Mouse (Mus musculus): ENCODE data around the gene Galntl6. TPM values are rescaled to one million over a fixed set of nuclear protein-coding genes. Genes with fewer than 3 reads are reported as not detected.

The Galntl6 gene
- total and polyA plus RNA-seq, 3 experiments, result not detected

DNA sequence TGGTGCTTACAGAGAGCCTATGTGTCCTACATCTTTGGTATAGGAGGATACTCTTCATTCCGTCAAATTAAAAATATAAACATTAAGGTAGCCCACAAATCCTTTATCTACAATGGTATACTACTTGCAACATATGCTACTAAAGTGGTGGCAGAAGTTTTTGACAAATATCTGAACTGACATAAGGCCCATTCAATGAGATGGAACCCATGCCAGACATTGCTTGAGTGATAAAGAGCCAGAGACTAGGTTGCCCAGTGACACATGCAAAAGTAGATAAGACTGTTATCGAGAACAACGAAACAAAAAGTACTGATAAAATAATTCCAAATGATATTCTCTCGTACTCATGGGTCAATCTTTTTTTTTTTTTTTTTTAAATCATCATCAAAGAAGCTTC, 31.3 kb upstream of the Galntl6 start:
- Histone ChIP-seq H3K27ac (ENCODE audit: insufficient read depth, low read depth) (no peak overlapping the region), H3K9ac (ENCODE audit: insufficient read depth, low read depth) (no peak overlapping the region), H3K79me2 (replicated peaks; ENCODE audit: control insufficient read depth, extremely low read depth, insufficient read depth, poor library complexity, severe bottlenecking) (no peaks in the 10 kb centered on the region), H3K9me3 (replicated peaks; ENCODE audit: low read length) (peaks cover 30% of the 10 kb centered on the region), H3K4me1 (ENCODE audit: control insufficient read depth in 1 of 2, insufficient read depth in 2 of 2) (no peaks in the 10 kb centered on the region), H3K4me3 (replicated peaks in 1 of 3; ENCODE audit: low read depth in 2 of 3, low read length in 2 of 3, poor library complexity in 1 of 3) (no peak overlapping the region), H3K36me3 (replicated peaks in 1 of 2; ENCODE audit: control insufficient read depth in 1 of 2, insufficient read depth in 1 of 2, low read length in 1 of 2) (no peaks in the 10 kb centered on the region), H3K4me2 (ENCODE audit: insufficient read depth, low read depth, poor library complexity, severe bottlenecking) (no peak overlapping the region), H3K27me3 (replicated peaks) (no peaks in the 10 kb centered on the region)
- in situ Hi-C loops (cut with MboI; ENCODE audit: low pct_ligation_motif_present, low pct_unique_long_range_greater_than_20kb, low sequenced_read_pairs), result no loop called here
- dilution Hi-C loops (cut with MboI; ENCODE audit: extremely low pct_ligation_motif_present, extremely low pct_unique_long_range_greater_than_20kb, low sequenced_read_pairs), result no loop called here
- no peak for TF ChIP-seq POLR2A (IDR thresholded peaks at IDR 0.05; ENCODE audit: low read depth, low read length)
- no peak for DNase-seq (ENCODE audit: extremely low read depth)

- Histone ChIP-seq H3K4me1 (ENCODE audit: control insufficient read depth in 1 of 2, insufficient read depth in 2 of 2) (no peaks in the 10 kb centered on the region), H3K4me3 (replicated peaks in 1 of 3; ENCODE audit: low read depth in 2 of 3, low read length in 2 of 3, poor library complexity in 1 of 3) (no peak overlapping the region), H3K27me3 (replicated peaks) (no peaks in the 10 kb centered on the region), H3K79me2 (replicated peaks; ENCODE audit: control insufficient read depth, extremely low read depth, insufficient read depth, poor library complexity, severe bottlenecking) (no peaks in the 10 kb centered on the region), H3K9me3 (replicated peaks; ENCODE audit: low read length) (peaks cover 7% of the 10 kb centered on the region), H3K4me2 (ENCODE audit: insufficient read depth, low read depth, poor library complexity, severe bottlenecking) (no peak overlapping the region), H3K27ac (ENCODE audit: insufficient read depth, low read depth) (no peak overlapping the region), H3K9ac (ENCODE audit: insufficient read depth, low read depth) (no peak overlapping the region), H3K36me3 (replicated peaks in 1 of 2; ENCODE audit: control insufficient read depth in 1 of 2, insufficient read depth in 1 of 2, low read length in 1 of 2) (no peaks in the 10 kb centered on the region)
- TF ChIP-seq CTCF (conservative IDR thresholded peaks at IDR 0.05 in 1 of 2, IDR thresholded peaks at IDR 0.05 in 1 of 2; ENCODE audit: low read depth in 2 of 2, low read length in 2 of 2) (no peak), ELF1 (IDR thresholded peaks at IDR 0.05; ENCODE audit: low read depth, low read length) (no peak), BHLHE40 (IDR thresholded peaks at IDR 0.05; ENCODE audit: low read depth, low read length) (no peak), MAZ (IDR thresholded peaks at IDR 0.05; ENCODE audit: low read depth, low read length) (no peak), NELFE (IDR thresholded peaks at IDR 0.05; ENCODE audit: low read depth, low read length) (no peak), RAD21 (IDR thresholded peaks at IDR 0.05; ENCODE audit: low read depth, low read length) (no peak), MYC (IDR thresholded peaks at IDR 0.05; ENCODE audit: low read depth, low read length) (no peak), JUN (IDR thresholded peaks at IDR 0.05; ENCODE audit: insufficient read depth, low read depth, low read length) (no peak), MXI1 (IDR thresholded peaks at IDR 0.05; ENCODE audit: low read depth, low read length) (no peak), TBP (conservative IDR thresholded peaks at IDR 0.05; ENCODE audit: low read depth, low read length) (no peak), MEF2A (IDR thresholded peaks at IDR 0.05; ENCODE audit: borderline replicate concordance, low read depth, low read length) (no peak), USF2 (conservative IDR thresholded peaks at IDR 0.05; ENCODE audit: low read depth, low read length) (no peak)
- DNase-seq (ENCODE audit: extremely low read depth), result no peak
- dilution Hi-C loops (cut with MboI; ENCODE audit: extremely low pct_ligation_motif_present, extremely low pct_unique_long_range_greater_than_20kb, low sequenced_read_pairs), result no loop called here
- in situ Hi-C loops (cut with MboI; ENCODE audit: low pct_ligation_motif_present, low pct_unique_long_range_greater_than_20kb, low sequenced_read_pairs), result no loop called here
Measured at GRCm38 (mm10) chr8:58931066-58931465, 18.6 kb upstream of the Galntl6 start.

DNA sequence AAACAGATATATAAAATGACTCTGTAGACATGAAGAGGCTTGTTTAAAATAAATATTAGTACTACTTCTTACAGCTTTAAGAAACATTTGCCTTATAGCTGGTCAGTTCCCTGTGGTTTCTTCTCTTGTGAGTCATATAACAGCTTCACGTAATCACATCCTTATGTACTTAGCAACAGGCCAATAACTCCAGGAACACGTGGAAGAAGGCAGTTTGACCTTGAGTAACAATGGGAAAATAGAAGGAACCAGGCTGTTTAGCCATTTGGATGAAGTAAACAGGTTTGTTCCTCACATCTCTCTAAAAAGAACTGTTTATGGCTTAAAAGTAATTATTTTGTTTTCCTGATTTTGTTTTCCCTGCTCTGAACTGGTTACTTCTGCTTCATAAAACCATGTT, 2.7 kb upstream of the Galntl6 start:
- Histone ChIP-seq H3K9me3 (replicated peaks; ENCODE audit: low read length) (peaks cover 41% of the 10 kb centered on the region), H3K27me3 (replicated peaks) (no peaks in the 10 kb centered on the region), H3K4me2 (ENCODE audit: insufficient read depth, low read depth, poor library complexity, severe bottlenecking) (no peak overlapping the region), H3K79me2 (replicated peaks; ENCODE audit: control insufficient read depth, extremely low read depth, insufficient read depth, poor library complexity, severe bottlenecking) (no peaks in the 10 kb centered on the region), H3K27ac (ENCODE audit: insufficient read depth, low read depth) (no peak overlapping the region), H3K4me3 (replicated peaks in 1 of 3; ENCODE audit: low read depth in 2 of 3, low read length in 2 of 3, poor library complexity in 1 of 3) (no peak overlapping the region), H3K36me3 (replicated peaks in 1 of 2; ENCODE audit: control insufficient read depth in 1 of 2, insufficient read depth in 1 of 2, low read length in 1 of 2) (no peaks in the 10 kb centered on the region), H3K9ac (ENCODE audit: insufficient read depth, low read depth) (no peak overlapping the region), H3K4me1 (ENCODE audit: control insufficient read depth in 1 of 2, insufficient read depth in 2 of 2) (no peaks in the 10 kb centered on the region)
- DNase-seq (ENCODE audit: extremely low read depth), result no peak
- in situ Hi-C loops (cut with MboI; ENCODE audit: low pct_ligation_motif_present, low pct_unique_long_range_greater_than_20kb, low sequenced_read_pairs) (no loop called here), dilution Hi-C loops (cut with MboI; ENCODE audit: extremely low pct_ligation_motif_present, extremely low pct_unique_long_range_greater_than_20kb, low sequenced_read_pairs) (no loop called here)
- no peak for TF ChIP-seq E2F4 (IDR thresholded peaks at IDR 0.05; ENCODE audit: insufficient replicate concordance, low read depth, low read length)
- TF ChIP-seq JUND (conservative IDR thresholded peaks at IDR 0.05; ENCODE audit: low read depth, low read length), result no peak
- TF ChIP-seq MAFK (IDR thresholded peaks at IDR 0.05; ENCODE audit: insufficient replicate concordance, low read length), result no peak
- no peak for TF ChIP-seq ZKSCAN1 (IDR thresholded peaks at IDR 0.05; ENCODE audit: borderline replicate concordance, low read depth, low read length)
- no peak for TF ChIP-seq MYC (IDR thresholded peaks at IDR 0.05; ENCODE audit: low read depth, low read length)
- TF ChIP-seq NRF1 (IDR thresholded peaks at IDR 0.05; ENCODE audit: low read depth, low read length), result no peak
- no peak for TF ChIP-seq TBP (conservative IDR thresholded peaks at IDR 0.05; ENCODE audit: low read depth, low read length)
- no peak for TF ChIP-seq MXI1 (IDR thresholded peaks at IDR 0.05; ENCODE audit: low read depth, low read length)
- no peak for TF ChIP-seq RCOR1 (conservative IDR thresholded peaks at IDR 0.05; ENCODE audit: low read depth, low read length)
- no peak for TF ChIP-seq GABPA (IDR thresholded peaks at IDR 0.05; ENCODE audit: insufficient replicate concordance, low read depth, low read length)

Data from CH12.LX (cell line).